Mouse (Mus musculus): ENCODE measurements at regions not wholly inside any gene's neighbourhood (a gene's known extent, or its start where the extent isn't known, plus 50 kb on each side); places are given as distances from the start of the nearest gene placed in this dataset.

GRCm38 (mm10) chr12:26783800-26784199, 314.8 kb downstream of the Cmpk2 start:
- no peak for TF ChIP-seq CTCF (IDR thresholded peaks at IDR 0.05; ENCODE audit: low read depth, low read length)
- TF ChIP-seq GATA2 (IDR thresholded peaks at IDR 0.05; ENCODE audit: borderline replicate concordance, low read depth, low read length): no peak
- no peak for TF ChIP-seq GATA1 (IDR thresholded peaks at IDR 0.05; ENCODE audit: borderline replicate concordance, low read length)
- TF ChIP-seq TAL1 (conservative IDR thresholded peaks at IDR 0.05; ENCODE audit: low read depth, low read length): no peak
- TF ChIP-seq POLR2AphosphoS5 (IDR thresholded peaks at IDR 0.05; ENCODE audit: insufficient replicate concordance, low read depth, low read length): no peak
